Mouse (Mus musculus): ENCODE data around the gene Agap3. TPM values are rescaled to one million over a fixed set of nuclear protein-coding genes. Genes with fewer than 3 reads are reported as not detected.
A peak's percentile ranks its signal among the peaks of the same experiment; 100 is the strongest.

The Agap3 gene
- polyA plus RNA-seq, 1 experiment from 2014 or later = 25.5 TPM

- no peaks in the 10 kb centered on the region for H3K36me3 ChIP-seq
- H3K4me2 ChIP-seq = peak overlapping the region; percentile 13
- no peak overlapping the region for H3K4me3 ChIP-seq
- 27% methylated on average over 26 of the region's 26 CpGs for WGBS (ENCODE audit: insufficient replicate concordance)
- ATAC-seq = no peak
- H3K4me1 ChIP-seq = 0 out of 2 replicates have a peak, but pooled peaks cover 7% of the 10 kb centered on the region
- H3K27me3 ChIP-seq (replicated peaks) = peaks cover 88% of the 10 kb centered on the region
- no peak overlapping the region for H3K9ac ChIP-seq
- no peaks in the 10 kb centered on the region for H3K9me3 ChIP-seq (replicated peaks)
- no peak overlapping the region for H3K27ac ChIP-seq
Measured at GRCm38 (mm10) chr5:24550598-24551316, 98.8 kb downstream of the Agap3 start.

GRCm38 (mm10) chr5:24551317-24551688 lies 99.3 kb downstream of the Agap3 start:
- no peak overlapping the region for H3K4me3 ChIP-seq
- H3K4me1 ChIP-seq = 0 out of 2 replicates have a peak, but pooled peaks cover 7% of the 10 kb centered on the region
- H3K4me2 ChIP-seq = peak overlapping the region; percentile 13; the same call in 1 of the 2 replicates
- no peaks in the 10 kb centered on the region for H3K36me3 ChIP-seq
- no peak for ATAC-seq
- peaks cover 83% of the 10 kb centered on the region for H3K27me3 ChIP-seq (replicated peaks)
- 26% methylated on average over 2 of the region's 2 CpGs for WGBS (ENCODE audit: insufficient replicate concordance)
- no peak overlapping the region for H3K27ac ChIP-seq
- H3K9ac ChIP-seq = no peak overlapping the region
- no peaks in the 10 kb centered on the region for H3K9me3 ChIP-seq (replicated peaks)

Other genes starting within 250 kb of the Agap3 start
- gene Kcnh2, start 100.6 kb upstream of the Agap3 start, polyA plus RNA-seq (2016; fragmentation: Nextera tagmentation; extraction: Ambion mirVana) = 0.89 and 1.6 TPM in 2 replicates
- gene Nos3, start 87.4 kb upstream of the Agap3 start, polyA plus RNA-seq (2016; fragmentation: Nextera tagmentation; extraction: Ambion mirVana) = 4.4 and 4.9 TPM in 2 replicates
- gene Atg9b, start 60.0 kb upstream of the Agap3 start, polyA plus RNA-seq (2016; fragmentation: Nextera tagmentation; extraction: Ambion mirVana) = 0.47 and 0.93 TPM in 2 replicates
- 32.6 and 34.1 TPM in 2 replicates for gene Abcb8, start 58.5 kb upstream of the Agap3 start, polyA plus RNA-seq (2016; fragmentation: Nextera tagmentation; extraction: Ambion mirVana)
- gene Asic3, start 38.8 kb upstream of the Agap3 start, polyA plus RNA-seq (2016; fragmentation: Nextera tagmentation; extraction: Ambion mirVana) = not detected in 2 replicates
- gene Cdk5, start 28.6 kb upstream of the Agap3 start, polyA plus RNA-seq (2016; fragmentation: Nextera tagmentation; extraction: Ambion mirVana) = 13.0 and 14.1 TPM in 2 replicates
- 16.2 and 16.6 TPM in 2 replicates for gene Slc4a2, start 28.3 kb upstream of the Agap3 start, polyA plus RNA-seq (2016; fragmentation: Nextera tagmentation; extraction: Ambion mirVana)
- gene Fastk, start 6.9 kb upstream of the Agap3 start, polyA plus RNA-seq (2016; fragmentation: Nextera tagmentation; extraction: Ambion mirVana) = 72.4 and 78.0 TPM in 2 replicates
- gene Tmub1, start 4.3 kb upstream of the Agap3 start, polyA plus RNA-seq (2016; fragmentation: Nextera tagmentation; extraction: Ambion mirVana) = 6.7 and 7.2 TPM in 2 replicates
- not detected in 2 replicates for gene Gbx1, start 75.0 kb downstream of the Agap3 start, polyA plus RNA-seq (2016; fragmentation: Nextera tagmentation; extraction: Ambion mirVana)
- 0.11 TPM in 1 of 2 replicates, not detected in the other for gene Asb10, start 88.8 kb downstream of the Agap3 start, polyA plus RNA-seq (2016; fragmentation: Nextera tagmentation; extraction: Ambion mirVana)
- gene 4931409K22Rik, start 104.6 kb downstream of the Agap3 start, polyA plus RNA-seq (2016; fragmentation: Nextera tagmentation; extraction: Ambion mirVana) = 0.05 TPM in 1 of 2 replicates, not detected in the other
- gene Abcf2, start 125.3 kb downstream of the Agap3 start, polyA plus RNA-seq (2016; fragmentation: Nextera tagmentation; extraction: Ambion mirVana) = 93.7 and 95.9 TPM in 2 replicates
- 16.6 and 17.6 TPM in 2 replicates for gene Chpf2, start 134.6 kb downstream of the Agap3 start, polyA plus RNA-seq (2016; fragmentation: Nextera tagmentation; extraction: Ambion mirVana)
- 5.8 and 8.3 TPM in 2 replicates for gene Smarcd3, start 172.2 kb downstream of the Agap3 start, polyA plus RNA-seq (2016; fragmentation: Nextera tagmentation; extraction: Ambion mirVana)
- 16.9 and 17.5 TPM in 2 replicates for gene Nub1, start 233.4 kb downstream of the Agap3 start, polyA plus RNA-seq (2016; fragmentation: Nextera tagmentation; extraction: Ambion mirVana)